Mouse (Mus musculus): ENCODE measurements around the gene Gsta2.
"Not testable (repeated sequence)": the region's sequence is repeated elsewhere in the genome, so short reads cannot be mapped to it uniquely, and the experiment has no call there.

The Gsta2 gene

DNA sequence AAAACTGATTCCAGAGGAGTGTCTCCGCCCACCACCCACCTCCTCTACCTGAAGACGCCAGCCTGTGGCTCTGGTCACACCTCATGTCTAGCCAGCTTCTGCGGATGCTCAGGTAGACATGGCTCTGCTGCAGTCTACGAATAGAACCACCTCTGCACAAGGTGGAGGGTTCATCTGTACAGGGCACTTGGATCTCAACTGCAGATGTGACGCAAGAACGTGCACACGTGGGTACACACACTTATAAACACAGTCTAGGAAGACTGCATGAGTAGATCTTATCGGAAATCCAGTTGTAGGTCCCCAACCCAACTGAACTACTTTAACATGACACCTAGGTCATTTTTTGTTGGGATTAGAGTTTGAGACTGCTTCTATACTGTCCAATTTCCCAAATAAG, at the start of gene Gsta2:
TSS of gene Gsta2 (minus strand) at position 178 of the 400 bp plus-strand sequence.
- no peak for DNase-seq (ENCODE audit: low read depth, low spot score)

DNA sequence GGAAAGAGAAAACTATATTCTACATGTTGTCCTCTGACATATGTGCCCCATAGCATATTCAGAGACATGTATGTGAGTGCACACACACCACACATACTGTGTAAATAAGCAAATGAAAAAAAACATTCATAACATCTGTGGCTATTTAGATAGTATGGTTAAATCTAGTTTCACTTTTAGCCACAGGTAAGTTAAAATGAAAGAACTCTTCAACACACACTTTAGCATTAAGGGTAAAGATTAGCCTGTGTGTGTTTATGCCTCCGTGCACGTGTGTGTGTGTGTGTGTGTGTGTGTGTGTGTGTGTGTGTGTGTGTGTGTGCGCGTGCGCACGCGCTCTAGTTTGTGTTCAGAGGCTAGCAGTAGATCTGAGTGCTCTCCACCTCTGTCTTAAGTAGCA, 46.0 kb upstream of the Gsta2 start:
- no peak for DNase-seq (ENCODE audit: low read depth, low spot score)

DNA sequence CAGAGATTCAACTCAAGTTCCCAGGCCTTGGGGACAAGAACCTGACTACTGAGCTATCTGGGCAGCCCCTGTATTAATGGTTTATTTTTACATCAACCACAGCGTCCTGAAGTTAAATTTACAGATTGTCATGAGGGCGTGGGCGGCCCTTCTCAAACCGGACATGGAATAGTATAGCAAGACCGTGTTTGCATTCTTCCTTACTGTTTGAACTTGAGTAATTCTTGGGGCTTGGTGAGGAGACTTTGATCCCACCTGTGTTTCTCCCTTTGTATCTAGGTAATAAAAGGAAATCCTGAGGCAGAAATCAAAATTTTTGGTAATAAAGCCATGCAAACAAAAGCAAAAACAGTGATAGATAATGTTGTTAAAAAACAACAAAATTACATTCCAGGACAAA, 45.0 kb upstream of the Gsta2 start:
- DNase-seq (ENCODE audit: low read depth, low spot score), result no peak

DNA sequence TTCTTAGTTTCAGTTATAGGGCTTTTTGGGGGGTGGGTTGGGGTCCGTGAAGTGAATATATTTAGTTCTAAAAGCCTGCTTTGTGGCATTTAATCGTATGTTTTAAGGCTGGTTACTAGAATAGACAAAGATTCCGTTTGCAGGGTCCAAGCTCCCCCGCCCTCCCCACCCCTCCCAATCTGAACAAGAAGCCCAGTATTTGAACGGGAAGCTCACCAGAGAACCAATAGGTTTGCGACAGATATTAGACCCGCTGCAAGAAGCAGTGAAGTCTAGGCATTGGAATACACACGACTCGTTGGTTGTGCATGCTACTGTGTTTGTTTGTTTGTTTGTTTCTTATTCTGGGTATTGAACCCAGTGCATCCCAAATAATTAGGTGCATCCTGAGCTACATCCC, 40.9 kb upstream of the Gsta2 start:
- peak; percentile 55 for DNase-seq (ENCODE audit: low read depth, low spot score)

DNA sequence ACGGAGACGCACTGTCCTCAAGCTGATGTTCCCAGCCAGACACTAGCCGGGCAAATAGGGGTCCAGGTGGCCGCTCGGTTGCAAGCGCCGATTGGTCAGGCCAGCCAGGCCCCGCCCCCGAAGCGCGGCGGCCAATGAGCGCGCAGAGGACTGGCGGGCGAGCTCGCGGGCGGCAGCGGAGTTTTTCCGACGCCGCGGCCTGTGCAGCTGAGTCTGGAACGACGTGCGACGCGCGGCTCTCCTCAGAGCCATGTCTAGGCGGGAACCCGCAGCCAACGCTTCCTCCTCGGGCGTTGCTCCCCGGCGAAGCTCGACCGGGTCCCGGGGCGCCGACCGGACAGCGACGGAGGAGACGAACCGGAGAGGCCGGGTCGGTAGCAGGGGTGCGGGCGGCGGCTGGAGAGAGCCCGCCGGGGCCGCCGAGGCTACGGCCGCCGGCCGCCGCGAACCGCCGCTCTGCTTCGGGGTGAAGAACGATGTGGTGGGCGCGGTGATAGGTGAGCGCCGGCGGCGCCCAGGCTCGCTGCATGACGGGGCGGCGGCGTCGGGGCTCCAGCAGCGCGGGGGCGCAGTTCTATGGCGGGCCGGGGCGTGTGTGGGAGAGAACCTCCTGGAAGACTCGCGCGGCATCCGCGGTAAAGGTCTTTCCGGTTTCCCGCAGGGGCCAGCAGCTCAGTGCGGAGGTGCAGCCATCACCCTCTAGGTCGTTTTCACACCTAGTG, 40.2 kb upstream of the Gsta2 start, which contains the start of gene Ddx43:
TSS of gene Ddx43 (plus strand) at position 148 of the 722 bp plus-strand sequence.
- peak; percentile 95 for DNase-seq (ENCODE audit: low read depth, low spot score)

DNA sequence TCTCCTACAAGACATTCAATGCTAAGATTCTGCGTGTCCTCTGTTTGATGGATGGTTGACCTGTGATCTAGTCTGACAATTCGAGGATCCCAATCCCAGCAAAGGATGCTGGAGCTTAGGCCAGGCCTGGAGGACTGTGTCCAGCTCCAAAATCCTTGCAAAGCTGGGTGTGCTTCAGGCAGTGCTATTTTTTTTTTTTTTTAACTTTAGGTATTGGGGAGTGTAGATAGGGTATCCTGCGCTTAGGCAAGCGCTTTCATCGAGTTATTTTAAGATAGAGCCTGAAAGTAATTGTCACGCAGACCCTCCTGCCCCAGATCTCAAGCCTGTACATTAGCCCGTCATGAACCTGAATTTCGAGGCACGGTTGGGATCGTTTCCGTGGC, 39.6 kb upstream of the Gsta2 start:
- DNase-seq (ENCODE audit: low read depth, low spot score), result no peak

DNA sequence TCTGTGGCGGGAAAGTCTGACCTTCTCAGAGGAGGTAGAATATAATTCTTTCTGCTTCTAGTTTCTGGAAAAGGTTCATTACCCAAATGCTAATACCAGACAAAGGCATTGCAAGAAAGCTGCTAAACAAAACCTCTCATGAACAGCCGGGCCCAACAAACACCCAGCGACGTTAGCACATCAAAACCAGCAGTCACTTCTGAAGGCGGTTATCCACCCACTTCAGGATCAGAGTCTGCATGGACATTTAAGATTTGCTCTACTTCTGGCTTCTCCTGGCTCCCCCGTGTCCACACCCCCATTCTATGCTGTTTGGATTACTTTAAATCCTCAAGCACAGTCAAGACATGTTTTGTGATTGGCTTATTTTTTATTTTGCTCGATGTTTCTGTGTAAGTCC, 39.0 kb upstream of the Gsta2 start:
- peak; percentile 27 for DNase-seq (ENCODE audit: low read depth, low spot score)

DNA sequence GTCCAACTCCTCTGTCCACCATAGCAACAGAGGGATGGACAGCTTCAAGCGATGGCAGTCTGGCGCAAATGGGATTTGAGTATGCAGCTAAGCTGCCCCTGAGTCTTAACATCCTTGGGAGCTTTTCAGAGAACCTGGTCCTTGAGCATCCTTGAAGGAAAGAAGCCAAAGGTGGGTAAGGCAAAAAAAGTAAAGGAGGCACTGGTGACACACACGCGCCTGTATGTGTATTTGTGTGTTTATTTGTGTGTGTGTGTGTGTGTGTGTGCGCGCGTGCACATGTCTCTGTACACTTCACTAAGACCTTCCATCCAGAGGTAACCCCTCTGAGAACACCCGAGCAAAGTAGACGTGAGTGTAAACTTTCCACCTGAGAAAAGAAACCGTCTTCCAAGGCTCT, 38.2 kb upstream of the Gsta2 start:
- peak; percentile 71 for DNase-seq (ENCODE audit: low read depth, low spot score)

DNA sequence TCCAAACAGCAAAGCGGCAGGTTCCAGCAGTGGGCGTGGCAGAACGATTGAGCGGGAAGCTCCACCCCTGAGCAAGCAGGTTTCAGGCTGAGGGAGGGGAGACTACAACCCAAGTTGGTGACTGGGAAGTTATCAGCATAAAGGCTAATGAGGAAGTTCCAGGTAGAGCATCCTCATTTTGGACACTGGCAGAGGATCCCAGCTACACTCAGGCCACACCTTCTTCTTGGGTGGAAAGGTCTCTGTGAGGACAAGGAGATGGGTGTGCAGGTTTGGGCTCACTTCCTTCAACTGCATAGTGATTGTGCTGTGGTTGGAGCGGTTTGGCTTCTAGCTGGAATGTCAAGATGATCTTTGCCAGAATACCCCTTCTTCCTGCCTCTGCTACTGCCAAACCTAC, 34.4 kb upstream of the Gsta2 start:
- DNase-seq (ENCODE audit: low read depth, low spot score), result no peak

DNA sequence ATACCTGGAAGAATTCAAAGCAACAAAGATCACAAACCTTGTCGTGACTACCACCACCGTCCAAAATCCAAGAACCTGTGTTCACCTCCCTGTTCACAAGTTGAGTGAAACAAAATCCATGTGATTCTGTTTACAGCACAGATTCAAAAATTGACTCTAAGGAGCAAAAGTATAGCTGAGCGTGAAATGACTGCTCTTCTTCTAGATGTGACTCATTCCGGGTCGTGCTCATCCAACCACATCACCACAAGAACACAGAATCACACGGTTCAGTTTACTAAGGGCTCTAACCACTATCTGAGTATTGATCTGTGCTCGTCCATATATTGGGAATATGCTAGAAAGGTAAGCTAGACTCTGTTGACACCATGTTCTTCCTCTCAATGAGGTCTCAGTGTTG, 31.4 kb upstream of the Gsta2 start:
- DNase-seq (ENCODE audit: low read depth, low spot score), result no peak

DNA sequence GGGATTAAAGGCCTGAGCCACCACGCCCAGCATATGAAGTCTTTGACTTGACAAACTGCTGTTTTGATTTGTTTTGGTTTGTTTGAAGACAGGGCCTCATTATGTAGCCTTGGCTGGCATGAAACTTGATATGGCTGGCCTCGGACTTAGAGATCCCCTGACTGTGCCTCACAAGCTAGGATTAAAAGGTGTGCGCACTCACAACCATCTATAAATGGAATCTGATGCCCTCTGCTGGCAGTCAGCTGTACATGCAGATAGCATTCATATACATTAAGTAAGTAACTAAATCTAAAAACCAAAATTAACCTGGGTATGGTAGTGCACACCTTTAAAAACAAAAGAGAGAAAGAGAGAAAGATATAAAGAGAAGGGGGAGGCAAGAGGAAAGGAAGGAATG, 30.3 kb upstream of the Gsta2 start:
- DNase-seq (ENCODE audit: low read depth, low spot score), result peak; percentile 53

DNA sequence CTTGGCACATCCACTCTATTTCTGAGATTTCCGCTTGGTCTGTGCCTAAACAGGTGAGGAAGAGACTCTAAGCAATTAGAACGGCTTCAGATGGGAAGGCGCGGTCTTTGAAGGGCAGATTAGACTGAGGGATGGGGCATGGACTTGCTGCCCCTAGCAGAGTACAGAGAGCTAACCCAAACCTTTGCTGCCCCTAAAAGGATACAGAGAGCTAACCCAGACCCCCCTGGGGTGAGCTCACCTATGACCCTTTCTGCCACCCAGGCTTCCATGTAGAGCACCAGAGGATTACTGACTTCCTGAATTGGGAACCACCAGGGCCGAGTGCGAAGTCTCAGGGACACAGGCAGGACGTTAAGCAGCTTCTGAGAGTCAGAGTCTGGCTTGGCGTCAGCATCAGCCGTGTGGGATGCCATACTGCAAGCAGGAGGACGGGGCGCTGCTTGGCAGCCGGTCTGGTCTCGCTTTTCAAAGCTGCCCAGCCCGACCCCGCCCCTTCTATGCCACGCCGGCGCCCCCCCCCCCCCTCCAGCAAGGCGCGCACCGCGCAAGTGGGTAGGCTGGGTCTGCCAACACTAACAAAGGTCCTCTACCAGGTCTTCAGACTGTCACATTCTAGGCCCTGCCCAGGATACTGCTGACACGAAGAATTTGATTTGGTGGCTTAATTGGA, 22.7 kb upstream of the Gsta2 start, which contains the start of gene Ooep:
TSS of gene Ooep (minus strand) at position 613 of the 673 bp plus-strand sequence.
- no peak for DNase-seq (ENCODE audit: low read depth, low spot score)

DNA sequence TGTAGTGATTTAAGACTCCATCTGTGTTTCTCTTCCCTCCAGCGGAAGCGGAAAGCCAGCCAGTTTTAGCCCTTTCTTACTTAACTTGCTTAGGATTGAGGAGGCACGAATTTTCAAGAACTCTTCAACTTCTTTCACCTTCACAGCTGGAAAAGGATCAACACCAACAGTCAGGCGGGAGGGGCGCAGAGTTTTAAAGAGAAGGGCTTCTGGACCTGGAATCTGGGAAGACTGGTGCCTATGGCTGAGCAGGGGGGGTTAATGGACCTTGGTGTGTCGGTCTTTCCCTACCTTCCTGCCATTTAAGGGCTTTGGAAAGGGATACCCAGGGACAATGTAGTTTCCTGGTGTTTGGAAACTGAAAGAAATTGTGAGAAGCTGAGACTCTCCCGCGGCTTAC, 22.0 kb upstream of the Gsta2 start:
- DNase-seq (ENCODE audit: low read depth, low spot score), result no peak

DNA sequence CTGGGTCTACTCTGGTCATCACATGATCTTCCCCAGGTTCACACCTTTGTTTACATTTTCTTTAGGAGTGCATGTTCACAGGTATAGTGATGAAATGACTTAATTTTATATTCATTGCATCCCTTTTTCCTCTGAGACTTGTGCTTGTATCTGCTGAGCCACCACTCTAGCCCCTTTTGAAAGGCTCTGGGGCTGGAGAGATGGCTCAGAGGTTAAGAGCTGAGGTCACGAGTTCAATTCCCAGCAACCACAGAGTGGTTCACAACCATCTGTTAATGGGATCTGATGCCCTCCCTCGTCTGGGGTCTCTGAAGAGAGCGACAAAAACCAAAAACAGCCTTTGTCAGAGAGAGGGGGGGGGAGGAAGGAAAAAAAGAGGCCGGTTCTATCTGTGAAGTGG, 19.9 kb upstream of the Gsta2 start:
- DNase-seq (ENCODE audit: low read depth, low spot score), result no peak

DNA sequence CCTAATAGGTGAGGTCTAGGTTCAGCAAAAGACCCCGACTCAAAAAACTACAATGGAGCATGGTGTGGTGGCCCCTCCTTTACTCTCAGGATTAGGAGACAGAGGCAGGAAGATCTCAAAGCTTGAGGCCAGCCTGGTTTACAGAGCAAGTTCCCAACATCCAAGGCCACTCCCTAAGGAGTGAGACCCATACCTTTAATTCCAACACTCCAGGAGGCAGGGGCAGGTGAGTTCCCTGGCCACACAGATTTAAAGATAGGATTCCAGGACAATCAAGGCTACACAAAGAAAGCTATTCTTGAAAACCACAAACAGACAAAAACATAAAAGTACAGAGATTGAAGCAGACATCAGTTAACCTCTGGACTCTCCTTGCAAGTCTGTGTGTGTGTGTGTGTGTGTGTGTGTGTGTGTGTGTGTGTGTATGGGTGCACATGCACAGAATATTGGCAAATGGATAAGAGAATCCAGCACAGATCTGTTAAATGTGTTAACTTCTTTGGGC, 19.3 kb upstream of the Gsta2 start:
- DNase-seq (ENCODE audit: low read depth, low spot score), result no peak

DNA sequence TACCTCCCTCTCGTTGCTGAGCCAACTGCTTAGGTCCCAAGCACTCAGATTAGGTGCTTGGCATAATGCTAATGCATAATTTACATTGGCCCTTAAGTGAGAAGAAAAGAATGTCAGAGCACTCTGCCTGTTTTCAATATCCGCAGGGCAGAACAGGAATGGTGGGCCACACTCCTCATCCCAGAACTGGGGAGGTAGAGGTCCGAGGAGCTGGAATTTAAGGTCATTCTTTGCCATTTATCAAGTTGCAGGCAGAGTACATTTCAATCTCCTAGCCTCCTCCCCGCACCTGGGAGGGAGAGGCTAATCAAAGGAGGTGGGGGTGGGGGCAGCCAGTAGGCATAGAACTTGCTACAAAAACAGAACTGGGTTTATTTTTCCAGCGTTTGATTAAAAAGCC, 18.8 kb upstream of the Gsta2 start:
- no peak for DNase-seq (ENCODE audit: low read depth, low spot score)

DNA sequence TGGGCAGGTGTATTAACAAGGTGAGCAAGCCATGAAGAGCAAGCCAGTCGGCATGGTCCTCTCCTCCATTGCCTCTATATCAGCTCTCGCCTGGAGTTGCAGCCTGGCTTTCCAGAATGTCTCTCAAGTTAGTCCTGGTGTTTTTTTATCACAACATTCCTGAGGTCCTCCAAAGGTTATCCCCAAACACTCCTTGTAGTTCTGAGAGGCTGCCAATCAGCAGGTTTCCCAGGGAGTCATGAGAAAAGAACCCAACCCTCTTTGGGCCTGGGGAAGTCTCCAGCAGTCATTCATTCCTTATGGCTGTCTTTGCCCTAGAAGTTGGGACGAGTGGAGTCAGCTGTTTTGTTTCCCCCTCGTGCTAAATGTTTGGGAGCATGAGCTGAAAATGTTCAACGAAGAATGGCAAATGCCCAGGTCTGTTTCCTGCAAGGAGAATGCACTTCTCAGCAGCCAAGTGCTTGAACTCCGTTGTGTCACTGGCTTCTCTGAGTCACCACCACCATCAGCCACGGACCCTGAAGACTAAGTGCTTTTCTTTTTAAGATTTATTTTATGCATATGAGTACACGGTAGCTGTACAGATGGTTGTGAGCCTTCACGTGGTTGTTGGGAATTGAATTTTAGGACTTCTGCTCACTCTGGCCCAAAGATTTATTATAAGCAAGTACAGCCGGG, 17.4 kb upstream of the Gsta2 start:
- DNase-seq (ENCODE audit: low read depth, low spot score), result no peak

DNA sequence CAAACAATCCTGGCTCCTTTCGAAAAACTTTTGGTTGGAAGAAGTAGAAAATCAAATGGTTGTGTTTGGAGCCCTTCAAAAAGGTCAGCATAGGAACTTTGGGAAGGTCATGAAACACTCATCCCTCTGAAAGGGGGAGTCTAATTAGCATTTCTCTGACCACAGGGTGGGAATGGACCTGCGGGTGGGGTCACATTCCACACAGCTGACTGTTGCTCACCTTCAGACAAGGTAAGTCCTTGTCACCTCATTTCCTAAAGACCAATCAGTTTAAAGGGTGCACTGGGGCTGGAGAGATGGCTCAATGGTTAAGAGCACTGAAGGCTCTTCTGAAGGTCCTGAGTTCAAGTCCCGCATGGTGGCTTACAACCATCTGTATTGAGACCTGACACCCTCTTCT, 15.9 kb upstream of the Gsta2 start:
- DNase-seq (ENCODE audit: low read depth, low spot score), result no peak

DNA sequence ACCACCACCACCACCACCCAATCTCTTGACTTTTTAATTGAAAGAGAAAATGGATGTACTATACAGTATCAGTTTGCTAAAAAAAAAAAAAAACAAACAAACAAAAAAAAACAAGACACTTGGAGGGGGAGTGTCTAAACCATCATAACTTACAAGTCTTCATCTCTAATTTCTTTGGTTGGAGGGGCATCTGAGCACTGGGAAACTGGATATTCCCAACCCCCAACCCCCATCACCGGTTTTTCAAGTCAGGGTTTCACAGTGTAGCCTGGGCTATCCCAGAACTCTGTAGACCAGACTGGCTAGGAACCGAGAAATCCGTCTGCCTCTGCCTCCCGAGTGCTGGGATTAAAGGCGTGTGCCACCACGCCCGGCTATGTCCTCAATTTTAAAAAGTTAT, 14.2 kb upstream of the Gsta2 start:
- DNase-seq (ENCODE audit: low read depth, low spot score), result no peak

DNA sequence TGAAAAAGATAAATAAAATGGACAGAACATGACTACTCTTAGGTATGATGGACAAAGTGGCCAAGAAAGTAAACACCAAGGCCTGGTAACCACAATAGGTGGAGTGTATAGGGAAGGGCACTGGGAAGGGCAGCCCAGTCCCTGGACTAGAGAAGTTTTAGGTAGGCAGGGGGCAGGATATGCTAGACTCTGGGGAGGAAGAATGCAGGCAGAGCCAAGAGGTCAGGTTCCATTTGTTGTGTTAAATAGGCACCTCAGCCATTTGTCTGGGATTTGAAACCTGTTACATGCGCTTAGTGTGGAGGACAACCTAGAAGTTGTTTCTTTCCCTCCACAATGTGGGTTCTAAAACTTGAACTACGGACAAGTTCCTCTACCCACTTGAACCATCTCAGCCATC, 13.8 kb upstream of the Gsta2 start:
- DNase-seq (ENCODE audit: low read depth, low spot score), result no peak

DNA sequence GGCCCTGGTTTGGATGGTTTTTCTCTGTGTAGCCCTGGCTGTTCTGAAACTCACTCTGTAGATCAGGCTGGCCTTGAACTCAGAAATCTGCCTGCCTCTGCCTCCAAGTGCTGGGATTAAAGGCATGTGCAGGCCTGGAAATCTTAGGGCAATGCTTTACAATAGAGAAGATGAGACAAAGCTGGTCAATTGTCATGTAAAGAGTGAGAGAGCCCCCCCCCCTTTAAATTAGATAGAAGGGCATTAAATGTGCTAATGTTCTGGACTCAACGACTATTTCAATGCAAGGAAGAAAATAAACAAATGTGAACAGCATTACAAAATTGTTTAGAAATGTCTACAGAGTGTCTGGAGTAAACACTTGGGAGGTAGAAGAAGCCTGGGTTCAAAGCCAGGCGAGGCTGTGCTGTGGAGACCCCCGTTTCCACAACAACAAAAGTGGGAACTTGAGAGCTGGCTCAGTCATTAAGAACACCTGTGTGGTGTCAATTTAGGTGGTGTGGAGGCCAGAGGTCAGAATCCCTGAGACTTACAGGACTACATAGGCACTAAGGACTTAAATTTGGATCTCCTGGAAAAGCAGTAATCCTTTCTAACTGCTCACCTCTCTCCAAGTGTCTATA, 13.2 kb upstream of the Gsta2 start:
- DNase-seq (ENCODE audit: low read depth, low spot score), result no peak

DNA sequence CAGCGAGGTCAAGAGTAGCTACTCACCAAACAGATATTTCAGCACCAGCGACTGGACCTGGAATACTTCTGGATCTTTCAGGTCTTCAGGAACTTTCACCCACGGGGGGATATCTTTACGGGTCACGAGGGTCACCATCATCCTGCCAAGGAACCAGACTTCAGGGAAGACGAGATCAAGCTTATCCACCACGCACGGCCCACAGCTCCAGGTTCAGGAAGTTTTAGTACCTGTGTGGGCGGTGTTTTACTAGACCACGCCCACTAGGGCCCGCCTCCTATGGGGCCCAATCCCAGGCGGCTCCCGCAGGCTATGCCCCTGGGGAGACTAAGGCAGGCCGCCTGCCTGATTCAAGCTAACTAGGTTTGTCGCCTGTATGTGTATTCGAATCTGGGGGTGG, 12.4 kb upstream of the Gsta2 start, which contains the start of gene Dppa5a:
TSS of gene Dppa5a (minus strand) at position 219 of the 400 bp plus-strand sequence.
- not testable (repeated sequence) for DNase-seq (ENCODE audit: low read depth, low spot score)
